Mouse (Mus musculus): ENCODE results near the gene Gm428. TPM values are rescaled to one million over a fixed set of nuclear protein-coding genes. Genes with fewer than 3 reads are reported as not detected.
"Not testable (repeated sequence)": the region's sequence is repeated elsewhere in the genome, so short reads cannot be mapped to it uniquely, and the experiment has no call there.

Gm428 gene
- not detected in 2 replicates for total RNA-seq (2015)
- not detected in 2 replicates for total RNA-seq (2017)

DNA sequence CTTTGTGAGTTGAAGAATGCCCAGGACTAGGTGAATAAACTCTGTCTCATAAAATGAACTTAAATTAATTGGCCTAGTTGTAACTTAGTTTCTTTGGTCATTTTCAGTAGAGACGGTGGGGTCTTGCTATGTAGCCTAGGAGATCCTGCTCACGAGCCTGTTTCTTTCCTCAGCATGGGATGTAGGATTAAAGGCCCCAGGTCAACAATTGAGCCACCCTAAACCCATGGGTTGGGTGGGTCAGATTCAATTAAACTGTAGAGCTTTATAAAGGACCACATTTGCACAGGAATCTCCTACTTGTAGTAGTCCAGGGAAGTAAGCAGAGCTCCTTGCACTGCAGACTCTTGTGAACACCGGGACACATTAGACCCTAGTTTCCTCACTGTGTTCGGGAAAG is at the start of gene Gm428:
Gm428 (plus strand) TSS at position 301 of the 400 bp plus-strand sequence.
- not testable (repeated sequence) for ATAC-seq (ENCODE audit: poor library complexity, severe bottlenecking)

DNA sequence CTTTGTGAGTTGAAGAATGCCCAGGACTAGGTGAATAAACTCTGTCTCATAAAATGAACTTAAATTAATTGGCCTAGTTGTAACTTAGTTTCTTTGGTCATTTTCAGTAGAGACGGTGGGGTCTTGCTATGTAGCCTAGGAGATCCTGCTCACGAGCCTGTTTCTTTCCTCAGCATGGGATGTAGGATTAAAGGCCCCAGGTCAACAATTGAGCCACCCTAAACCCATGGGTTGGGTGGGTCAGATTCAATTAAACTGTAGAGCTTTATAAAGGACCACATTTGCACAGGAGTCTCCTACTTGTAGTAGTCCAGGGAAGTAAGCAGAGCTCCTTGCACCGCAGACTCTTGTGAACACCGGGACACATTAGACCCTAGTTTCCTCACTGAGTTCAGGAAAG is 45.5 kb upstream of the Gm428 start, which contains the start of gene Gm11236:
Gm11236 (plus strand) TSS at position 301 of the 400 bp plus-strand sequence.
- not testable (repeated sequence) for ATAC-seq (ENCODE audit: poor library complexity, severe bottlenecking)

DNA sequence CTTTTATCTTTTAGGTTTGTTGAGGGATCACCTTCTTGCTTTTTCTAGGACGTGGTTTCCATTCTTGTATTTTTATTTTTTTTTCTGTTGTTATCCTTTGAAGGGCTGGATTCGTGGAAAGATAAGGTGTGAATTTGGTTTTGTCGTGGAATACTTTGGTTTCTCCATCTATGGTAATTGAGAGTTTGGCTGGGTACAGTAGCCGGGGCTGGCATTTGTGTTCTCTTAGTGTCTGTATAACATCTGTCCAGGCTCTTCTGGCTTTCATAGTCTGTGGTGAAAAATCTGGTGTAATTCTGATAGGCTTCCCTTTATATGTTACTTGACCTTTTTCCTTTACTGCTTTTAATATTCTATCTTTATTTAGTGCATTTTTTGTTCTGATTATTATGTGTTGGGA is 21.5 kb upstream of the Gm428 start:
- ATAC-seq (ENCODE audit: poor library complexity, severe bottlenecking) = not testable (repeated sequence)

DNA sequence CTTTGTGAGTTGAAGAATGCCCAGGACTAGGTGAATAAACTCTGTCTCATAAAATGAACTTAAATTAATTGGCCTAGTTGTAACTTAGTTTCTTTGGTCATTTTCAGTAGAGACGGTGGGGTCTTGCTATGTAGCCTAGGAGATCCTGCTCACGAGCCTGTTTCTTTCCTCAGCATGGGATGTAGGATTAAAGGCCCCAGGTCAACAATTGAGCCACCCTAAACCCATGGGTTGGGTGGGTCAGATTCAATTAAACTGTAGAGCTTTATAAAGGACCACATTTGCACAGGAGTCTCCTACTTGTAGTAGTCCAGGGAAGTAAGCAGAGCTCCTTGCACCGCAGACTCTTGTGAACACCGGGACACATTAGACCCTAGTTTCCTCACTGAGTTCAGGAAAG is 15.3 kb upstream of the Gm428 start, which contains the start of gene Gm11239:
Gm11239 (plus strand) TSS at position 301 of the 400 bp plus-strand sequence.
- ATAC-seq (ENCODE audit: poor library complexity, severe bottlenecking) = not testable (repeated sequence)

DNA sequence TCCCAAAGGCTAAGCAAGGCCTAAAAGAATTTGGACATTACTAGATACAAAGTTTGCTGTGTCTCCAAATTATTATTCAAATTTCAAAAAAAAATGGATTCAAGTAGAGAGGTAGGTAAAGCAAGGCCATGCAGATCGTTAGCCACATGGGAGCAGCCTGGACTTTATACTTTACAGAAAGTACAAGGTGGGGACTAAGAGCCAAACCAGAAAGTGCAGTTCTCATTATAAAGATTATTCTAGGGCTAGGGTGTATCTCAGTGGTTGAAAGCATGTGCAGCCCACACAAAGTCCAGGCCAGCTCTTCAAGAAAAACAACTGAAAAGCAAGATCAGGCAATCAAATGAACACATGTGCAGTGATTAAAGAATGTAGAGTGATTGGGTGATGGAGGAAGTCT is 35.4 kb downstream of the Gm428 start:
- ATAC-seq (ENCODE audit: poor library complexity, severe bottlenecking) = no peak

DNA sequence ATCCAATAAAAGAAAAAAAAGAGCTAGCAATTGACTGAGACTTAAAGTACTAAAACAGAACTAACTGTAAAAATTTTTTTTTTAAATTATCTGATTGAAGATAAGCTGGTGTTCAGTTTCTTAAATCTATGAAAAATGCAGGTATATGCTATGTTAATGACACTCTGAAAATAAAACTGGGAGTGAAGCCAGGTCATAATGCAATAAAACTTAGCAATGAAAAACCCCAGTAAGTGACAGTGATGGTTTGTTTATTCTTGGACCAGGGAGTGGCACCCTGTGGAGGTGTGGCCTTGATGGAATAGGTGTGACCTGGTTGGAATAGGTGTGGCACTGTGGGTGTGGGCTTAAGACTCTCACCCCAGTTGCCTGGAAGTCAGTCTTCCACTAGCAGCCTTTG is 36.5 kb downstream of the Gm428 start:
- no peak for ATAC-seq (ENCODE audit: poor library complexity, severe bottlenecking)

Other genes with a start within 250 kb of the Gm428 start
- not detected in 2 replicates for gene Gm11238, start 75.6 kb upstream of the Gm428 start, total RNA-seq (2015)
- not detected in 2 replicates for gene Gm11238, start 75.6 kb upstream of the Gm428 start, total RNA-seq (2017)
- not detected in 2 replicates for gene Gm11237, start 60.5 kb upstream of the Gm428 start, total RNA-seq (2015)
- gene Gm11237, start 60.5 kb upstream of the Gm428 start, total RNA-seq (2017) = not detected in 2 replicates
- gene Gm11236, start 45.4 kb upstream of the Gm428 start, total RNA-seq (2015) = not detected in 2 replicates
- not detected in 2 replicates for gene Gm11236, start 45.4 kb upstream of the Gm428 start, total RNA-seq (2017)
- gene Gm11239, start 15.2 kb upstream of the Gm428 start, total RNA-seq (2015) = not detected in 2 replicates
- gene Gm11239, start 15.2 kb upstream of the Gm428 start, total RNA-seq (2017) = not detected in 2 replicates
- gene Rasef, start 107.5 kb downstream of the Gm428 start, total RNA-seq (2015) = not detected in 2 replicates
- not detected in 2 replicates for gene Rasef, start 107.5 kb downstream of the Gm428 start, total RNA-seq (2017)
- gene Gm11758, start 192.8 kb downstream of the Gm428 start, total RNA-seq (2015) = not detected in 2 replicates
- not detected in 2 replicates for gene Gm11758, start 192.8 kb downstream of the Gm428 start, total RNA-seq (2017)
- gene Gm11757, start 207.6 kb downstream of the Gm428 start, total RNA-seq (2015) = not detected in 2 replicates
- not detected in 2 replicates for gene Gm11757, start 207.6 kb downstream of the Gm428 start, total RNA-seq (2017)
- gene Gm13871, start 222.4 kb downstream of the Gm428 start, total RNA-seq (2015) = not detected in 2 replicates
- not detected in 2 replicates for gene Gm13871, start 222.4 kb downstream of the Gm428 start, total RNA-seq (2017)
- not detected in 2 replicates for gene Gm11756, start 237.2 kb downstream of the Gm428 start, total RNA-seq (2015)
- not detected in 2 replicates for gene Gm11756, start 237.2 kb downstream of the Gm428 start, total RNA-seq (2017)

Measured in megakaryocyte, adult 5-6 weeks (primary cell).